Mouse (Mus musculus) limb, embryonic 15.5 days (tissue): ENCODE measurements around the gene Sbp. TPM values are rescaled to one million over a fixed set of nuclear protein-coding genes. Genes with fewer than 3 reads are reported as not detected.

Experiments used
- ATAC-seq: fragments of 200-750 bp; cut with Nextera tagmentation; 2 replicates; pipeline ENCODE4 v1.8.0; 2017; ENCODE audit warnings: low read depth, moderate TSS enrichment; ENCODE audit not compliant: insufficient number of reproducible peaks, low FRiP score, low TSS enrichment
- H3K27ac ChIP-seq: fragments of 300-500 bp; sonication (generic); 2 replicates; pipeline ENCODE4 v1.5.1; 2015; ENCODE audit warnings: moderate library complexity, mild to moderate bottlenecking, inconsistent platforms
- H3K27me3 ChIP-seq: fragments of 300-500 bp; sonication (generic); 2 replicates; pipeline ENCODE4 v1.6.1; 2015; ENCODE audit warnings: inconsistent platforms
- H3K36me3 ChIP-seq: fragments of 300-500 bp; sonication (generic); 2 replicates; pipeline ENCODE4 v1.6.1; 2015; ENCODE audit warnings: inconsistent platforms
- H3K4me1 ChIP-seq: fragments of 300-500 bp; sonication (generic); 2 replicates; pipeline ENCODE4 v1.6.1; 2015; ENCODE audit warnings: inconsistent platforms
- H3K4me2 ChIP-seq: fragments of 300-500 bp; sonication (generic); 2 replicates; pipeline ENCODE4 v1.6.1; 2015; ENCODE audit warnings: mild to moderate bottlenecking, inconsistent platforms
- H3K4me3 ChIP-seq: fragments of 300-500 bp; sonication (generic); 2 replicates; pipeline ENCODE4 v1.5.1; 2015; ENCODE audit warnings: mild to moderate bottlenecking, inconsistent platforms
- H3K9ac ChIP-seq: fragments of 300-500 bp; sonication (generic); 2 replicates; pipeline ENCODE4 v1.6.1; 2015; ENCODE audit warnings: inconsistent platforms
- H3K9me3 ChIP-seq: fragments of 300-500 bp; sonication (generic); 2 replicates; pipeline ENCODE4 v1.6.1; 2016; ENCODE audit warnings: inconsistent platforms
- WGBS: fragments of 180-500 bp; shearing (Covaris S2); methylation state at CpG from one replicate; pipeline ENCODE4 v1.1.7; 2015; 5-methylcytosine and 5-hydroxymethylcytosine counted together
- polyA plus RNA-seq: library from polyadenylated mRNA; unstranded; fragments of >200 nt; fragmentation: Nextera tagmentation; extraction: Ambion mirVana; gene quantifications from 2 replicates; pipeline ENCODE4 v1.2.1, GENCODE M21; 2015

The Sbp gene
- polyA plus RNA-seq, 1 experiment from 2014 or later, result not detected

DNA sequence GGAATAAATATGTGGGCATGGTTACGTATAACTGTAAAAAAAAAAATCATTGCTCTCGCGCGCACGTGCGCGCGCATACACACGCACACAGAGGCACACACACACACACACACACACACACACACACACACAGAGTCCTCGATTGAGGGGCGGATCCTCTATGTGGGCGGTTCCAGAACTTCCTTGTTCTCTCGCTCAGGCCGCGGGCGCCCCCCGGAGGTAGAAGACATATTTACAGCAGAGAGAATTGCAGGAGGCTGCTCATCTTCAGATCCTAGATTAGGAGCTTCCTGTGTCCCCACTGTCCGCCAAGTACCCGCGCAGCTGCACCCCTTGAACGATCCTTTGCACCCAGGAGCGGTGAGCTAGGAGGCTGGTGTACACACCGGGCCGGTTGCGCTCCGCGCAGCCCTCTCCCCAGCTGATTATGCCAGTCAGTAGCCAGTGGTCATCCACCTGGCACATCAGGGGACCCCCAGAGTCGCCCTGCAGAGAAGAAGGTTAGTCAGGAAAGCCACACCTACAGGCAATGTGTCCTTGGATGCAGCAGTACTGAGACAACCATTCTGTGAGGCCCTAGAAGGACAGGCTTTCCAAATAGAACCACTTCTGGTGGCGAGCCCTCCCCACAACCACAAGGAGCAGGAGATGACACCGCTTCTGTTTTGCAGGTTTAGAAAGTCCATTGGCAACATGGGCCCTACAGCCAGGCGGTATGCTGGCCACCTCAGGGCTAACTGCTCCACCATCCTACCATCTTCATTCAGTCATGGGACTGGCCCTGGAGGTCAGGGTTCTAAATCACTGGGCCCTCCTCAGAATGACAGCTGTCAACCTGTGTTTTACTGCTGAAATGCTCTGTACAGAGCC, 52.3 kb downstream of the Sbp start:
- WGBS, result 10% methylated on average over 31 of the region's 31 CpGs
- H3K4me1 ChIP-seq, result peaks cover 14% of the 10 kb centered on the region
- no peaks in the 10 kb centered on the region for H3K9me3 ChIP-seq
- H3K27me3 ChIP-seq, result no peaks in the 10 kb centered on the region
- no peaks in the 10 kb centered on the region for H3K36me3 ChIP-seq
- peak; percentile 30; the same call in 1 of the 2 replicates for ATAC-seq
- no peak overlapping the region for H3K9ac ChIP-seq
- H3K4me3 ChIP-seq, result peak overlapping the region; percentile 27
- H3K27ac ChIP-seq, result no peak overlapping the region
- peak overlapping the region; percentile 47 for H3K4me2 ChIP-seq

DNA sequence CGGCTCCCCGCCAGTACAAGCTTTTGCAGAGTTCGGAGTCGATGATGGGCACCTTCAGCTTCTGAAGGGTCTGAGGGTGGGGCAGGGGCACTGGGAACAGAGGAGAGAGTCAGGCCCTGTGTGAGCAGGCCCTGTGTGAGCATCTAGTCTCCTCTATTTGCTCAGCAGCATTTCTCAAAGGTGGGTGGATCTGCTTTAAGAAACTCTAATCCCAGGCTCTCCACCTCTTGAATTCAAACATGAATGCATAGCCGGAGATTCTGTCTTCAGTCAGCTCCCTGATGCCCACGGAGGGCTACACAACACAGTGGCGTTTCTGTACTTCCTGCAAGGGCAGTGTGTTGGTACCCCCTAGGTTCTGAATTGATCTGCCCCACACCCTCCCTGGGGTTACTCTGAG, 53.2 kb downstream of the Sbp start:
- H3K9ac ChIP-seq, result no peak overlapping the region
- peaks cover 14% of the 10 kb centered on the region for H3K4me1 ChIP-seq
- H3K4me2 ChIP-seq, result no peak overlapping the region
- WGBS, result 73% methylated on average over 7 of the region's 7 CpGs
- ATAC-seq, result no peak
- H3K36me3 ChIP-seq, result no peaks in the 10 kb centered on the region
- no peak overlapping the region for H3K27ac ChIP-seq
- H3K9me3 ChIP-seq, result no peaks in the 10 kb centered on the region
- no peak overlapping the region for H3K4me3 ChIP-seq
- no peaks in the 10 kb centered on the region for H3K27me3 ChIP-seq

Other genes with a start within 250 kb of the Sbp start
- 2.2 and 2.9 TPM in 2 replicates for gene 1520401A03Rik, start 218.9 kb upstream of the Sbp start, polyA plus RNA-seq
- gene Pkmyt1, start 215.3 kb upstream of the Sbp start, polyA plus RNA-seq, result 45.6 and 49.5 TPM in 2 replicates
- gene Paqr4, start 200.8 kb upstream of the Sbp start, polyA plus RNA-seq, result 17.6 and 20.4 TPM in 2 replicates
- 50.2 and 50.5 TPM in 2 replicates for gene Kremen2, start 195.8 kb upstream of the Sbp start, polyA plus RNA-seq
- 65.7 and 69.8 TPM in 2 replicates for gene Flywch1, start 170.1 kb upstream of the Sbp start, polyA plus RNA-seq
- gene Flywch2, start 155.6 kb upstream of the Sbp start, polyA plus RNA-seq, result 34.2 and 39.9 TPM in 2 replicates
- 425 and 436 TPM in 2 replicates for gene Srrm2, start 151.1 kb upstream of the Sbp start, polyA plus RNA-seq
- gene Elob, start 112.5 kb upstream of the Sbp start, polyA plus RNA-seq, result 1,045 and 1,117 TPM in 2 replicates
- gene Prss33, start 105.6 kb upstream of the Sbp start, polyA plus RNA-seq, result not detected in 2 replicates
- gene Prss32, start 97.8 kb upstream of the Sbp start, polyA plus RNA-seq, result not detected in 2 replicates
- gene Prss41, start 97.5 kb upstream of the Sbp start, polyA plus RNA-seq, result 0.73 and 1.0 TPM in 2 replicates
- gene Prss21, start 73.6 kb upstream of the Sbp start, polyA plus RNA-seq, result not detected in 2 replicates
- not detected in 2 replicates for gene Dcpp1, start 60.8 kb upstream of the Sbp start, polyA plus RNA-seq
- not detected in 2 replicates for gene Dcpp2, start 60.8 kb upstream of the Sbp start, polyA plus RNA-seq
- 0.69 TPM in 1 of 2 replicates, not detected in the other for gene Dcpp3, start 24.2 kb upstream of the Sbp start, polyA plus RNA-seq
- not detected in 2 replicates for gene Sbpl, start 13.6 kb downstream of the Sbp start, polyA plus RNA-seq
- not detected in 2 replicates for gene Prss30, start 38.9 kb downstream of the Sbp start, polyA plus RNA-seq
- gene Prss22, start 56.4 kb downstream of the Sbp start, polyA plus RNA-seq, result 1.1 and 1.4 TPM in 2 replicates
- 8.6 and 9.6 TPM in 2 replicates for gene Prss27, start 96.5 kb downstream of the Sbp start, polyA plus RNA-seq
- gene Kctd5, start 131.8 kb downstream of the Sbp start, polyA plus RNA-seq, result 60.9 and 62.9 TPM in 2 replicates
- 38.6 and 50.0 TPM in 2 replicates for gene Pdpk1, start 209.3 kb downstream of the Sbp start, polyA plus RNA-seq
- gene Amdhd2, start 222.1 kb downstream of the Sbp start, polyA plus RNA-seq, result 30.0 and 30.7 TPM in 2 replicates
- 488 and 521 TPM in 2 replicates for gene Atp6v0c, start 228.0 kb downstream of the Sbp start, polyA plus RNA-seq